Mouse (Mus musculus) bone marrow, adult 2 months (tissue): Measurements from ENCODE around the gene Mical2.

Experiments used
- CTCF ChIP-seq: fragments of 200-500 bp; IDR thresholded peaks from 2 replicates; pipeline ENCODE4 v1.5.1; 2011; ENCODE audit warnings: low read length, control low read depth; ENCODE audit not compliant: control insufficient read depth, insufficient read depth
- POLR2A ChIP-seq: fragments of 200-500 bp; IDR thresholded peaks from 2 replicates; pipeline ENCODE4 v1.6.1; 2011; ENCODE audit warnings: low read depth, mild to moderate bottlenecking, control low read depth, low read length, borderline replicate concordance; ENCODE audit not compliant: control insufficient read depth

DNA sequence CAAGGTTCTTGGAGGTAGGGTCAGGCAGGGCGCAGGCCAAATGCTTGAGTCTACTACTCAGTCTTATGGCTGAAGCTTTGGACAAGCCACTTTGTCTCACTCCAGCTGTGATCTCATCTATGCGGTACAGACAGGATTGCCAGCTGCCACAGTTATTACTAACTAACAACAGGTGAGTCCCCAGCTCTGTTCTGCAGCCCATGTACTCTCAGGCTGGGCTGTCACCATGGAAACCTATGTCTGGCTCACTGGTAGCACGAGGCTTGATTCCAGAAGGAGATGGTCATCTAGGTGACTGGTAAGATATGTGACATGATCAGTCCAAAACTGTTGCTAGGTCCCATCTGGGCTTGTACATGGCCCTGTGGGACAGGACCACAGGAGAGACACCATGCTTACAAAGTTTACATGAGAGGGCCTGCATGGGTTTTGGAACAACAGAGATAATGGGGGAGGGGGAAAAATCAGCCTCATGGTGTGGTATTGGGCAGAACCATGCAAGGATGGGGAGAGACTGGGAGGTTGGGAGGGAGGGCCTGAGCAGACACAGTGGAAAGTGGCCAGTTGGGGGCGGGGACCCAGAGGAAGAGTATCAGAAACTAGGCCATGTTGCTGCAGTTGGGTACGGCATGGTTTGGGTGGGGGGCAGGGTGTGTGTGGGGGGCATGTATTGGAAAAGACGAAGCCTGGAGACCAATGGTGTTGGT, 41.0 kb upstream of the Mical2 start:
- no peak for TF ChIP-seq CTCF
- no peak for TF ChIP-seq POLR2A
